Mouse (Mus musculus) midbrain, embryonic 16.5 days (tissue): ENCODE results near the gene Cops2. TPM values are rescaled to one million over a fixed set of nuclear protein-coding genes. Genes with fewer than 3 reads are reported as not detected.

Experiments used
- ATAC-seq: fragments of 200-750 bp; cut with Nextera tagmentation; 2 replicates; pipeline ENCODE4 v1.8.0; 2017; ENCODE audit warnings: moderate TSS enrichment
- H3K27ac ChIP-seq: fragments of 300-500 bp; sonication (generic); 2 replicates; pipeline ENCODE4 v1.5.1; 2014; ENCODE audit warnings: mild to moderate bottlenecking, low read length, mixed read lengths
- H3K27me3 ChIP-seq: fragments of 300-500 bp; sonication (generic); 2 replicates; pipeline ENCODE4 v1.6.1; 2014; ENCODE audit warnings: low read depth, low read length, mixed read lengths; ENCODE audit not compliant: control insufficient read depth, insufficient read depth
- H3K36me3 ChIP-seq: fragments of 300-500 bp; sonication (generic); 2 replicates; pipeline ENCODE4 v1.6.1; 2014; ENCODE audit warnings: mild to moderate bottlenecking, low read length, moderate library complexity, mixed read lengths; ENCODE audit not compliant: control insufficient read depth, insufficient read depth
- H3K4me1 ChIP-seq: fragments of 300-500 bp; sonication (generic); 2 replicates; pipeline ENCODE4 v1.6.1; 2014; ENCODE audit warnings: mild to moderate bottlenecking, low read length, mixed read lengths; ENCODE audit not compliant: control insufficient read depth, insufficient read depth
- H3K4me2 ChIP-seq: fragments of 300-500 bp; sonication (generic); 2 replicates; pipeline ENCODE4 v1.6.1; 2014; ENCODE audit warnings: mild to moderate bottlenecking, low read length, mixed read lengths
- H3K4me3 ChIP-seq: fragments of 300-500 bp; sonication (generic); 2 replicates; pipeline ENCODE4 v1.5.1; 2014; ENCODE audit warnings: low read depth, mild to moderate bottlenecking, low read length, moderate library complexity, mixed read lengths
- H3K9ac ChIP-seq: fragments of 300-500 bp; sonication (generic); 2 replicates; pipeline ENCODE4 v1.6.1; 2014; ENCODE audit warnings: low read depth, low read length, mixed read lengths
- H3K9me3 ChIP-seq: fragments of 300-500 bp; sonication (generic); replicated peaks from 2 replicates; pipeline ENCODE4 v1.6.1; 2014; ENCODE audit warnings: mild to moderate bottlenecking, low read length, mixed read lengths; ENCODE audit not compliant: control insufficient read depth, poor library complexity, severe bottlenecking
- WGBS: fragments of 180-500 bp; shearing (Covaris S2); extraction: QIAGEN DNeasy Blood & Tissue Kit; methylation state at CpG from one replicate; pipeline ENCODE4 v1.1.7; 2014; 5-methylcytosine and 5-hydroxymethylcytosine counted together
- polyA plus RNA-seq: library from polyadenylated mRNA; unstranded; fragments of >200 nt; fragmentation: Nextera tagmentation; extraction: Ambion mirVana; gene quantifications from 2 replicates; pipeline ENCODE4 v1.2.1, GENCODE M21; 2015

Gene Cops2
- polyA plus RNA-seq, 1 experiment from 2014 or later = 60.0 TPM

DNA sequence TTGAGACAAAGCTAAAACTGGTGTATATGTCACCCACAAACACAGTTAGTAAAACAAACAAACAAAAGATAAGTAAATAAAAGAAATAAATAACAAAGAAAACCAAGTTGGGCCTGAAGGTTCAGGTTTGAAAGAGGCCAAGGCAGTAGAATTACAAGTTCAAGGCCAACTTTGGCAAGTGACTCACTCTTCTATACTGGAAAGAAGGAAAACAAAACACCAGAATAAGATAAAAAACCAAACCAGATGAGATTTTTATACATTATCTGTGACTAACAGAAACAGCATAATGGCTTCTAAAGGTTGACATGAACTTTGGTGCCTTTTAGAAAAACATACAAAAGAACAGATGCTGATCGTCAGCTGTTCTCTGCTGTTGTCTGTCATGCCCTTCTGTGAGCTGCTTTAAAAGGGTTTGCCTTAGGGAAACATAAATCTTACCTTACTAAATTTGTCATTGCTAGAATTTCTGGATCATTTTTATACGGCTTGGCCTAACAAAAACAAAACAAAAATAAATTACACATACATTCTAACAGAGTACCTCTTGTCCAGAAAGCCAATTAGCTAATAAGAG is 20.1 kb downstream of the Cops2 start:
- H3K4me2 ChIP-seq = no peak overlapping the region
- no peaks in the 10 kb centered on the region for H3K4me1 ChIP-seq
- WGBS = 82% methylated on average over 2 of the region's 2 CpGs
- H3K27me3 ChIP-seq = no peaks in the 10 kb centered on the region
- H3K4me3 ChIP-seq = no peak overlapping the region
- H3K9ac ChIP-seq = no peak overlapping the region
- H3K27ac ChIP-seq = no peak overlapping the region
- H3K36me3 ChIP-seq = peaks cover 29% of the 10 kb centered on the region
- no peaks in the 10 kb centered on the region for H3K9me3 ChIP-seq
- no peak for ATAC-seq

DNA sequence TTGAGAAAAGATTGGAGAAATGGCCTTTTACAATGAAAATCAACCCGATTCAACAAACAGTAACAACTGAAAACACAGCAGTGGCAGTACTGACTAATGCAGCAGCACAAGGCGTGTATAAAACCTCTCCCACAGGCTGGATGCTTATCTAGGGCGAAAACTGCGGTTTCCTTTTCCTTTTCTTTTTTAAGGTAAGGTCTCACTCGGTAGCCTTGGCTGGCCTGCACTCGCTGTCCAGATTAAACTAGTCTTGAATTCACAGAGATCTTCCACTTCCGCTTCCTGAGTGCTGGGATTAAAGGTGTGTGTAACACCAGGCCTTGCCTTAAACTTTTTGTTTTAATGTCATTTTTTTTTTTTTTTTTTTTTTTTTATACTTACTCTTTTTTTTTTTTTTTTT is 20.8 kb downstream of the Cops2 start:
- Histone ChIP-seq H3K27me3 (no peaks in the 10 kb centered on the region), H3K4me2 (no peak overlapping the region), H3K4me1 (no peaks in the 10 kb centered on the region), H3K9ac (no peak overlapping the region), H3K27ac (no peak overlapping the region), H3K36me3 (peaks cover 33% of the 10 kb centered on the region), H3K9me3 (no peaks in the 10 kb centered on the region), H3K4me3 (no peak overlapping the region)
- no peak for ATAC-seq
- WGBS = 96% methylated on average over 7 of the region's 7 CpGs

DNA sequence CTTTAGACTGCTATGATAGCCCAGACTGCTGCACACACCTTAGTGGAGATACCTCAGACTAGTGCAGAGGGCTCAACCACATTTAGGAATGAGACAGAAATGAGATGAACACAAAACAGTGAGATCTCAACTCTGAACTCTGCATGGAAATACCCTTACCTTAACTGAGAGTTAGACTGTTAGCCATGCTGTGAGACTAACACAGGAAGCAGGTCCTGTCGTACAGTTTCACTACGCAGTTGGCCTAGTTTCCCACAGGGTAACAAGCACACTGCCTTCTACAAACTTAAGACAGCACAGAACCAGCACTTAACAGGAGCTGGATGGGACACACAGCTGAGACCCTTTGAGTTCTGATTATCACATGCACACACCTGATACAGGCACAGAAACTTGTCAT is 29.0 kb downstream of the Cops2 start:
- Histone ChIP-seq H3K4me2 (no peak overlapping the region), H3K4me1 (no peaks in the 10 kb centered on the region), H3K36me3 (peaks cover 19% of the 10 kb centered on the region), H3K27me3 (no peaks in the 10 kb centered on the region), H3K9me3 (no peaks in the 10 kb centered on the region), H3K27ac (no peak overlapping the region), H3K4me3 (no peak overlapping the region), H3K9ac (no peak overlapping the region)
- WGBS = 97% methylated on average over 2 of the region's 2 CpGs
- no peak for ATAC-seq

DNA sequence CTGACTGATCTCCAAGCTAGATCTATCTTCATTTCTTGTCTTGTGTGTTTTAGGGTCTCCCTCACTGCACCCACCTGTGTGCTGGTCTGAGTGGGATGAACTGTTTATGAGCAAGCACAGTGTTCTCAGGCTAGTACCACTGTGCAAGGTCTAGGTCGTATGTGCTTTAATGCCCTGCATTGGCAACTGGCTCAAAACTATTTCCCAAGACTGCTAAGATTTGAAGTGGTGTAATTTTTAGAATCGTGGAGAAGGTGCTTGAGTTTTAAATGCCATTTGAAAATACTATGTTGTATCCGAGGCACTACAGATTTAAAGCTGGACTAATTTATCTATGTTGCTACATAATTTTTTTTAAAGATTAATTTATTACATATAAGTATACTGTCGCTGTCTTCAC is 31.0 kb downstream of the Cops2 start:
- H3K27ac ChIP-seq = no peak overlapping the region
- ATAC-seq = no peak
- H3K9me3 ChIP-seq = no peaks in the 10 kb centered on the region
- H3K4me1 ChIP-seq = no peaks in the 10 kb centered on the region
- H3K9ac ChIP-seq = no peak overlapping the region
- no peaks in the 10 kb centered on the region for H3K27me3 ChIP-seq
- H3K4me2 ChIP-seq = no peak overlapping the region
- H3K4me3 ChIP-seq = no peak overlapping the region
- H3K36me3 ChIP-seq = peaks cover 11% of the 10 kb centered on the region
- WGBS = 91% methylated on average over 4 of the region's 4 CpGs

DNA sequence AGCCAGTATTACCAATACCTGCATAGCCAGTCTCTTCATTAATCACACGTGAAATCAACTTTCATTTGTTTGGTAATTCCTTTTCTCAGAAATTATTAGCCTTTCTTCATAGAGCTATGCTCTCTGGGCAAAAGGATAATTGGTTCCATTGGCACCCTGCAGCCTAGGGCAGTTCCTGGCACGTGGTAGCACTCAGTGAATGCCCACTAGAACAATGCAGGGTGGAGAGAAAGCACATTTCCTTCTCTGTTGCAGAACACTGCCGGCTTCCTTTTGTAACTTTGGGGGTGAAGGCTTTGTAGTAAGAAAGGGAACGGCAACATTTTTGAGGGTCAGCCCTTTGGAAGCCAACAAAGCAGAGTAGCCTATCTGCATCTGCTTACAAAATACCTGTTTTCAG is 32.7 kb downstream of the Cops2 start:
- Histone ChIP-seq H3K27ac (no peak overlapping the region), H3K9me3 (no peaks in the 10 kb centered on the region), H3K9ac (no peak overlapping the region), H3K27me3 (no peaks in the 10 kb centered on the region), H3K4me3 (no peak overlapping the region), H3K4me1 (no peaks in the 10 kb centered on the region), H3K36me3 (peaks cover 2% of the 10 kb centered on the region; the same call in 1 of the 2 replicates), H3K4me2 (no peak overlapping the region)
- WGBS = 46% methylated on average over 4 of the region's 4 CpGs
- no peak for ATAC-seq

DNA sequence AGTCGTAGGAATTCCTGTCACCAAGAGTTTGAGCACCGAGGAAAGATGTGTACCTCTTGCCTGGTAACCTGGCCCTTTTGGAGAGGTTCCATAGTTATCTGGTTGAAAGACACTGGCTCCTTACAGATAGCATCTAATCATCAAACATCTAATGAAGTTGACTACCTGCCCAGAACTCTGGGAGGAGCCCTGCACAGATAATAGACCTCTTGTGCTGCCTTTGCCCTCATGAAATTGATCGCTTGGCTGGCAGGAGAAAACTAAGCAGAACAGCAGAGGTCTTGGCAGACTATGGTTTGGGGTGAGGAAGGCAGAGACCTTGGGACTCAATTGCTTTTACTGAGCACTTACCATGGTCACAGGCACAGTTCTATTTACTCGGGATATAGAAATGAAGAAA is 38.5 kb downstream of the Cops2 start:
- WGBS = 96% methylated on average over 4 of the region's 4 CpGs
- Histone ChIP-seq H3K9me3 (no peaks in the 10 kb centered on the region), H3K27ac (no peak overlapping the region), H3K4me1 (no peaks in the 10 kb centered on the region), H3K9ac (no peak overlapping the region), H3K36me3 (no peaks in the 10 kb centered on the region), H3K4me2 (no peak overlapping the region), H3K27me3 (no peaks in the 10 kb centered on the region), H3K4me3 (no peak overlapping the region)
- no peak for ATAC-seq

DNA sequence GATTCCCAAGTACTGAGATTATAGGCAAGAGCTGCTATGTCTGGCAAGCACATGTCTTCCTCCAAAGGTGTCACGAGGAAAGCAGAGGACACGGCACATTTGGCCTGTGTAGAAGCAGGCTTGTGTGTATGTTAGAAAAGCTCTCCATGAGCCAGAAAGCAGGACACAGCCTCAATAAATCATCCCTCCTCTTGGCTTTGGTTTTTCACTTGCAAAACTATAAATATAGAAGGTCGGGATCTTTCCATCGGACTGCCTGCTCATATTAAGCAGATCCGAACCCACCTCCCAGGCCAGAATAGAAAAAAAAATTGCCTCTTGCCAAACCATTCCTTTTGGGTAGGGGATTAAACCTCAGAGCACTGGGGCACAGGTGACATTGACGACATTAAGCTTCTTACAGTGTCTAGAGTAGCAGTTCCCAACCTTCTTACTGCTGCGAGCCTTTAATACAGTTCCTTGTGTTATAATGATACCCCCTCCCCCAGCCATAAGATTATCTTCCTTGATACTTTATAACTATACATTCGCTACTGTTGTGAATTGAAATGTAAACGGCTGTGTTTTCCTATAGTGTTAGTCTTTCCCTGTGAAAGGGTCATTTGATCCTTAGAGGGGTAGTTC is 44.9 kb downstream of the Cops2 start:
- ATAC-seq = no peak
- Histone ChIP-seq H3K27me3 (no peaks in the 10 kb centered on the region), H3K36me3 (no peaks in the 10 kb centered on the region), H3K9ac (no peak overlapping the region), H3K4me1 (no peaks in the 10 kb centered on the region), H3K9me3 (no peaks in the 10 kb centered on the region), H3K4me3 (no peak overlapping the region), H3K27ac (no peak overlapping the region), H3K4me2 (no peak overlapping the region)
- 75% methylated on average over 9 of the region's 9 CpGs for WGBS

DNA sequence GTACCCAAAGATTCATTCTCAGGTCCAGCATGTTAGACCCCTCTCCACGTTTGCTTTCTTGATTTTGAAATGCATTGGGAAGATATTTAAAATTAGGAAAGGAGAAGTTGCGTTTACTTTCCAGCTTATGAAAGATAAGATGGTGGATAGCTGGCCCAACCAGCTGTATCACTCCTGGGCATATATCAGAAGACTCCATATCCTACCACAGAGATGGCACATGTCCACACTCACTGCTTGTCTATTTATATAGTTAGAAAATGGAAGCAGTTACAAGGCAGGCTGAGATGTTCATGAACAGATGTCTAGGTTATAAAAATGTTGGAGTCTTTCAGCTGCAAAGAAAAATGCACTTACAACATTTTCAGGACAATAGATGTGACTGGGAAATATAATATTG is 47.6 kb downstream of the Cops2 start:
- ATAC-seq = no peak
- Histone ChIP-seq H3K4me1 (no peaks in the 10 kb centered on the region), H3K4me2 (no peak overlapping the region), H3K9me3 (no peaks in the 10 kb centered on the region), H3K4me3 (no peak overlapping the region), H3K9ac (no peak overlapping the region), H3K27me3 (no peaks in the 10 kb centered on the region), H3K36me3 (no peaks in the 10 kb centered on the region), H3K27ac (no peak overlapping the region)
- 91% methylated on average over 2 of the region's 2 CpGs for WGBS

DNA sequence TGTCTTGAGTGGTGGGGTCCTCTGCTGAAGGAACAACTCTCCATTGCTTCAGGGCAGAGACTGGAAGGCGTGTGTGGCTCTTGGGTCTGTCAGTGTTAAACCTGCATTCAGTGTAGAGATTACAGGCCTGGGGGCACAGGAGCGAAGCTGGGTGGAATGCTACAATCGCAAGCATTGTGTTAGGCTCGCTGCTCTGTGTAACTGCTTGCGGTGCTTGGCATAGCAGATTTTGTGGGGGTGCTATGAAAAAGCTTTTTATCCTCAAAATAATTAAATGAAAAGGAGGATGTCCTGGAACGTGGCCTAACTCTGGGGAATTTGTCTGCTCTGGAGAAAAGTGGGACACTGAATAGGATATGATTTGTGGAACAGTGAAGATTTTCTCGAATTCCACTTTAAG is 49.4 kb downstream of the Cops2 start:
- Histone ChIP-seq H3K9me3 (no peaks in the 10 kb centered on the region), H3K4me1 (no peaks in the 10 kb centered on the region), H3K27me3 (no peaks in the 10 kb centered on the region), H3K4me3 (no peak overlapping the region), H3K9ac (no peak overlapping the region), H3K36me3 (no peaks in the 10 kb centered on the region), H3K27ac (no peak overlapping the region), H3K4me2 (no peak overlapping the region)
- no peak for ATAC-seq
- WGBS = 65% methylated on average over 7 of the region's 7 CpGs
